ENCODE assay signal across 8 mouse cellular contexts in genomic region chr7:28137613-28138012, GRCm38 (mm10). TPM values are rescaled to one million over a fixed set of nuclear protein-coding genes. Genes with fewer than 3 reads are reported as not detected.
DNase-seq lines count a peak whose midpoint lies in the region; ATAC-seq and TF ChIP-seq lines count a peak whose summit lies in the region.

No protein-coding gene starts in this region.

- DNase-seq in adrenal gland, adult (ENCODE audit: inconsistent age in 2 of 2, low spot score in 1 of 2): peak; percentile 32 to 70
- DNase-seq in adrenal gland, adult 8-10 months: no peak
- DNase-seq in liver, adult 2 months (ENCODE audit: extremely low read depth, low read depth, low spot score): peak; percentile 16
- DNase-seq in c-Kit-positive CD71-positive TER-119-positive erythroid progenitor cells, embryonic 14.5 days (ENCODE audit: low spot score): peak; percentile 22

- no peak for TF ChIP-seq POLR2A in liver, adult 2 months (IDR thresholded peaks at IDR 0.05; ENCODE audit: extremely low read depth, insufficient read depth, low read length)

- no peak overlapping the region for H3K9ac ChIP-seq in liver, adult 2 months (ENCODE audit: low read depth, low read length)
- H3K9ac ChIP-seq in liver, embryonic 12.5 days: no peak overlapping the region
- H3K9ac ChIP-seq in kidney, embryonic 16.5 days (replicated peaks; ENCODE audit: low read length): no peak overlapping the region
- H3K9ac ChIP-seq in neural tube, embryonic 13.5 days: no peak overlapping the region

- TF ChIP-seq CTCF in liver, adult 2 months (IDR thresholded peaks at IDR 0.05; ENCODE audit: low read depth, low read length): 0 out of 2 replicates have a peak, but pooled peaks have one; percentile 11

- H3K27ac ChIP-seq in liver, adult 2 months (replicated peaks; ENCODE audit: insufficient read depth, low read depth, low read length): no peak overlapping the region
- no peak overlapping the region for H3K27ac ChIP-seq in liver, embryonic 12.5 days
- no peak overlapping the region for H3K27ac ChIP-seq in kidney, embryonic 16.5 days (ENCODE audit: low read length)
- no peak overlapping the region for H3K27ac ChIP-seq in neural tube, embryonic 13.5 days (replicated peaks)

- no peaks in the 10 kb centered on the region for H3K79me2 ChIP-seq in liver, adult 2 months (ENCODE audit: control insufficient read depth, insufficient read depth, low read length)

- no peak for ATAC-seq in liver, embryonic 12.5 days
- peak; percentile 63 for ATAC-seq in kidney, embryonic 16.5 days (ENCODE audit: low FRiP score, low TSS enrichment)
- ATAC-seq in neural tube, embryonic 13.5 days (ENCODE audit: low read depth): peak; percentile 56; the same call in 1 of the 2 replicates
- ATAC-seq in erythroid progenitor cell, adult 5-6 weeks (replicated peaks; ENCODE audit: low FRiP score, poor library complexity, severe bottlenecking): no peak

- H3K36me3 ChIP-seq in liver, adult 2 months (ENCODE audit: control insufficient read depth, insufficient read depth, low read length): no peaks in the 10 kb centered on the region
- no peaks in the 10 kb centered on the region for H3K36me3 ChIP-seq in liver, embryonic 12.5 days
- H3K36me3 ChIP-seq in kidney, embryonic 16.5 days (ENCODE audit: insufficient read depth, low read length): no peaks in the 10 kb centered on the region
- H3K36me3 ChIP-seq in neural tube, embryonic 13.5 days: no peaks in the 10 kb centered on the region

- H3K4me2 ChIP-seq in liver, embryonic 12.5 days: no peak overlapping the region
- no peak overlapping the region for H3K4me2 ChIP-seq in kidney, embryonic 16.5 days (replicated peaks; ENCODE audit: low read depth, low read length)
- H3K4me2 ChIP-seq in neural tube, embryonic 13.5 days: no peak overlapping the region

- H3K27me3 ChIP-seq in liver, adult 2 months (ENCODE audit: control insufficient read depth, insufficient read depth, low read length): 0 out of 2 replicates have a peak, but pooled peaks cover 2% of the 10 kb centered on the region
- 0 out of 2 replicates have a peak, but pooled peaks cover 3% of the 10 kb centered on the region for H3K27me3 ChIP-seq in liver, embryonic 12.5 days (replicated peaks)
- H3K27me3 ChIP-seq in kidney, embryonic 16.5 days (ENCODE audit: insufficient read depth, low read length): no peaks in the 10 kb centered on the region
- no peaks in the 10 kb centered on the region; the same call in 1 of the 2 replicates for H3K27me3 ChIP-seq in neural tube, embryonic 13.5 days

- 53% methylated on average over 5 of the region's 5 CpGs for WGBS in liver, adult 2 months
- WGBS in liver, embryonic 12.5 days (ENCODE audit: insufficient replicate concordance): 46% methylated on average over 5 of the region's 5 CpGs
- WGBS in kidney, embryonic 16.5 days: 56% methylated on average over 5 of the region's 5 CpGs
- 55% methylated on average over 5 of the region's 5 CpGs for WGBS in neural tube, embryonic 13.5 days

- no peaks in the 10 kb centered on the region for H3K4me1 ChIP-seq in liver, adult 2 months (ENCODE audit: control insufficient read depth, insufficient read depth, low read length)
- no peaks in the 10 kb centered on the region for H3K4me1 ChIP-seq in liver, embryonic 12.5 days
- no peaks in the 10 kb centered on the region for H3K4me1 ChIP-seq in kidney, embryonic 16.5 days (ENCODE audit: insufficient read depth, low read length)
- H3K4me1 ChIP-seq in neural tube, embryonic 13.5 days (replicated peaks): no peaks in the 10 kb centered on the region

- H3K4me3 ChIP-seq in liver, adult 2 months (ENCODE audit: insufficient read depth, low read depth, low read length): no peak overlapping the region
- no peak overlapping the region for H3K4me3 ChIP-seq in liver, embryonic 12.5 days
- no peak overlapping the region for H3K4me3 ChIP-seq in kidney, embryonic 16.5 days (ENCODE audit: low read length)
- no peak overlapping the region for H3K4me3 ChIP-seq in neural tube, embryonic 13.5 days

- H3K9me3 ChIP-seq in liver, embryonic 12.5 days (replicated peaks): no peaks in the 10 kb centered on the region
- no peaks in the 10 kb centered on the region for H3K9me3 ChIP-seq in kidney, embryonic 16.5 days (ENCODE audit: low read length)
- H3K9me3 ChIP-seq in neural tube, embryonic 13.5 days: no peaks in the 10 kb centered on the region

RNA-seq across cellular contexts. Expression of gene 9530053A07Rik, which starts 8.3 kb away (rescaled TPM):
- total RNA-seq in adrenal gland, adult 8-10 months (2022): not detected
- not detected in 2 replicates for total RNA-seq in liver, adult 2 months (2014; rRNA removed)
- not detected in 2 replicates for polyA plus RNA-seq in liver, adult 2 months (2012; rRNA removed)
- 0.01 TPM in 1 of 2 replicates, not detected in the other for polyA plus RNA-seq in liver, embryonic 12.5 days (2016; fragmentation: Nextera tagmentation; extraction: Ambion mirVana)
- not detected in 2 replicates for polyA plus RNA-seq in kidney, embryonic 16.5 days (2015; fragmentation: Nextera tagmentation; extraction: Ambion mirVana)
- 0.06 and 0.07 TPM in 2 replicates for polyA plus RNA-seq in neural tube, embryonic 13.5 days (2015; fragmentation: Nextera tagmentation; extraction: Ambion mirVana)
- total RNA-seq in erythroid progenitor cell, adult 5-6 weeks (2015; ENCODE audit: low replicate concordance): not detected in 2 replicates
- not detected in 2 replicates for total RNA-seq in erythroid progenitor cell, adult 5-6 weeks (2017; ENCODE audit: low replicate concordance)

RNA-seq across cellular contexts. Expression of gene Fbl, which starts 31.9 kb away (rescaled TPM):
- 100 to 1,000 TPM in 1 of 4 experiments, 10 to 100 TPM in 3; 80.8 to 102 (median 88.7) TPM for total RNA-seq in adrenal gland, adult 8-10 months (2022)
- 34.0 and 38.6 TPM in 2 replicates for total RNA-seq in liver, adult 2 months (2014; rRNA removed)
- polyA plus RNA-seq in liver, adult 2 months (2012; rRNA removed): 32.7 and 36.0 TPM in 2 replicates
- polyA plus RNA-seq in liver, embryonic 12.5 days (2016; fragmentation: Nextera tagmentation; extraction: Ambion mirVana): 150 and 152 TPM in 2 replicates
- 108 and 115 TPM in 2 replicates for polyA plus RNA-seq in kidney, embryonic 16.5 days (2015; fragmentation: Nextera tagmentation; extraction: Ambion mirVana)
- 81.3 and 97.9 TPM in 2 replicates for polyA plus RNA-seq in neural tube, embryonic 13.5 days (2015; fragmentation: Nextera tagmentation; extraction: Ambion mirVana)
- 18.4 and 40.4 TPM in 2 replicates for total RNA-seq in erythroid progenitor cell, adult 5-6 weeks (2015; ENCODE audit: low replicate concordance)
- 15.7 and 17.5 TPM in 2 replicates for total RNA-seq in erythroid progenitor cell, adult 5-6 weeks (2017; ENCODE audit: low replicate concordance)

RNA-seq across cellular contexts. Expression of gene Dyrk1b, which starts 41.7 kb away (rescaled TPM):
- total RNA-seq in adrenal gland, adult 8-10 months (2022): 10 to 100 TPM; 29.4 to 35.8 (median 34.7) TPM
- 7.0 and 9.7 TPM in 2 replicates for total RNA-seq in liver, adult 2 months (2014; rRNA removed)
- polyA plus RNA-seq in liver, adult 2 months (2012; rRNA removed): 14.8 and 16.6 TPM in 2 replicates
- 2.8 and 3.1 TPM in 2 replicates for polyA plus RNA-seq in liver, embryonic 12.5 days (2016; fragmentation: Nextera tagmentation; extraction: Ambion mirVana)
- polyA plus RNA-seq in kidney, embryonic 16.5 days (2015; fragmentation: Nextera tagmentation; extraction: Ambion mirVana): 15.2 and 16.2 TPM in 2 replicates
- polyA plus RNA-seq in neural tube, embryonic 13.5 days (2015; fragmentation: Nextera tagmentation; extraction: Ambion mirVana): 15.6 and 16.0 TPM in 2 replicates
- 7.5 and 10.1 TPM in 2 replicates for total RNA-seq in erythroid progenitor cell, adult 5-6 weeks (2015; ENCODE audit: low replicate concordance)
- total RNA-seq in erythroid progenitor cell, adult 5-6 weeks (2017; ENCODE audit: low replicate concordance): 8.4 and 12.5 TPM in 2 replicates

Comparison
In these comparisons a context has a peak if more than half of its experiments do, and no peak if none do; other contexts are left out.
1. ATAC-seq: peak in kidney, embryonic 16.5 days (single experiment) and neural tube, embryonic 13.5 days (single experiment); none in liver, embryonic 12.5 days (single experiment) and erythroid progenitor cell, adult 5-6 weeks (single experiment).